Mouse (Mus musculus) midbrain, embryonic 11.5 days (tissue): ENCODE measurements around the gene Vmn2r89. TPM values are rescaled to one million over a fixed set of nuclear protein-coding genes. Genes with fewer than 3 reads are reported as not detected.
A peak's percentile ranks its signal among the peaks of the same experiment; 100 is the strongest.
"Not testable (repeated sequence)": the region's sequence is repeated elsewhere in the genome, so short reads cannot be mapped to it uniquely, and the experiment has no call there.

Experiments used
- ATAC-seq: fragments of 200-750 bp; cut with Nextera tagmentation; 2 replicates; pipeline ENCODE4 v1.8.0; 2017; ENCODE audit warnings: moderate TSS enrichment, moderate library complexity; ENCODE audit not compliant: low FRiP score
- DNase-seq: peaks from one replicate; pipeline ENCODE4 v3.0.0; 2015; ENCODE audit warnings: low spot score; ENCODE audit errors: missing footprints
- H3K27ac ChIP-seq: fragments of 300-500 bp; sonication (generic); 2 replicates; pipeline ENCODE4 v1.5.1; 2014; ENCODE audit warnings: low read depth, low read length
- H3K27me3 ChIP-seq: fragments of 300-500 bp; sonication (generic); 2 replicates; pipeline ENCODE4 v1.6.1; 2014; ENCODE audit warnings: mild to moderate bottlenecking, low read length, moderate library complexity, mixed read lengths; ENCODE audit not compliant: control insufficient read depth, insufficient read depth
- H3K36me3 ChIP-seq: fragments of 300-500 bp; sonication (generic); 2 replicates; pipeline ENCODE4 v1.6.1; 2014; ENCODE audit warnings: mild to moderate bottlenecking, low read length, moderate library complexity, mixed read lengths; ENCODE audit not compliant: control insufficient read depth, insufficient read depth
- H3K4me1 ChIP-seq: fragments of 300-500 bp; sonication (generic); 2 replicates; pipeline ENCODE4 v1.6.1; 2014; ENCODE audit warnings: low read length; ENCODE audit not compliant: control insufficient read depth, insufficient read depth
- H3K4me2 ChIP-seq: fragments of 300-500 bp; sonication (generic); 2 replicates; pipeline ENCODE4 v1.6.1; 2014; ENCODE audit warnings: mild to moderate bottlenecking, moderate library complexity
- H3K4me3 ChIP-seq: fragments of 300-500 bp; sonication (generic); 2 replicates; pipeline ENCODE4 v1.5.1; 2014; ENCODE audit warnings: low read depth, low read length
- H3K9ac ChIP-seq: fragments of 300-500 bp; sonication (generic); 2 replicates; pipeline ENCODE4 v1.6.1; 2014; ENCODE audit warnings: low read length
- H3K9me3 ChIP-seq: fragments of 300-500 bp; sonication (generic); 2 replicates; pipeline ENCODE4 v1.6.1; 2016; ENCODE audit warnings: low read length; ENCODE audit not compliant: control insufficient read depth
- WGBS: fragments of 180-500 bp; shearing (Covaris S2); extraction: QIAGEN DNeasy Blood & Tissue Kit; methylation state at CpG from one replicate; pipeline ENCODE4 v1.1.7; 2014; 5-methylcytosine and 5-hydroxymethylcytosine counted together
- polyA plus RNA-seq: library from polyadenylated mRNA; unstranded; fragments of >200 nt; fragmentation: Nextera tagmentation; extraction: Ambion mirVana; gene quantifications from 2 replicates; pipeline ENCODE4 v1.2.1, GENCODE M21; 2014

Gene Vmn2r89
- polyA plus RNA-seq, result not detected in 2 replicates

GRCm38 (mm10) chr14:51451557-51451956 is at the start of gene Vmn2r89:
Vmn2r89 (plus strand) TSS chr14:51451857.
- not testable (repeated sequence) for ATAC-seq, H3K4me2 ChIP-seq, H3K36me3 ChIP-seq, H3K9me3 ChIP-seq, H3K27ac ChIP-seq, H3K4me3 ChIP-seq, H3K27me3 ChIP-seq, H3K4me1 ChIP-seq, H3K9ac ChIP-seq, DNase-seq
- 80% methylated on average over 2 of the region's 2 CpGs for WGBS

- Histone ChIP-seq H3K27me3 (no peaks in the 10 kb centered on the region), H3K4me2 (no peak within 1 kb of the TSS), H3K9me3 (no peaks in the 10 kb centered on the region), H3K4me1 (no peaks in the 10 kb centered on the region), H3K4me3 (no peak within 1 kb of the TSS), H3K36me3 (no peaks in the 10 kb centered on the region), H3K27ac (no peak within 1 kb of the TSS), H3K9ac (no peak within 1 kb of the TSS)
- ATAC-seq (no peak), DNase-seq (no peak)
- WGBS, result 92% methylated on average over 1 of the region's 1 CpGs
Measured at GRCm38 (mm10) chr14:51410520-51410919, 41.1 kb upstream of the Vmn2r89 start, which contains the start of gene Vmn2r88. Vmn2r88 (plus strand) TSS chr14:51410820.

- H3K27me3 ChIP-seq, result no peaks in the 10 kb centered on the region
- WGBS, result 61% methylated on average over 2 of the region's 2 CpGs
- H3K4me2 ChIP-seq, result no peak overlapping the region
- no peak overlapping the region for H3K27ac ChIP-seq
- H3K9ac ChIP-seq, result no peak overlapping the region
- H3K4me3 ChIP-seq, result no peak overlapping the region
- no peaks in the 10 kb centered on the region for H3K36me3 ChIP-seq
- no peaks in the 10 kb centered on the region for H3K4me1 ChIP-seq
- no peak for DNase-seq
- no peak for ATAC-seq
- H3K9me3 ChIP-seq, result no peaks in the 10 kb centered on the region
Measured at GRCm38 (mm10) chr14:51423885-51424284, 27.8 kb upstream of the Vmn2r89 start.

- H3K4me1 ChIP-seq, H3K9ac ChIP-seq, H3K4me3 ChIP-seq, DNase-seq, ATAC-seq, H3K27me3 ChIP-seq, H3K4me2 ChIP-seq, H3K9me3 ChIP-seq, H3K27ac ChIP-seq, H3K36me3 ChIP-seq: not testable (repeated sequence)
Measured at GRCm38 (mm10) chr14:51430138-51430537, 21.5 kb upstream of the Vmn2r89 start.

- H3K27me3 ChIP-seq, result no peaks in the 10 kb centered on the region
- H3K36me3 ChIP-seq, result no peaks in the 10 kb centered on the region
- no peak overlapping the region for H3K4me2 ChIP-seq
- peaks cover 7% of the 10 kb centered on the region; the same call in 1 of the 2 replicates for H3K9me3 ChIP-seq
- WGBS, result 93% methylated on average over 16 of the region's 16 CpGs
- H3K27ac ChIP-seq, result no peak overlapping the region
- no peak overlapping the region for H3K4me3 ChIP-seq
- no peak overlapping the region for H3K9ac ChIP-seq
- no peaks in the 10 kb centered on the region for H3K4me1 ChIP-seq
- no peak for DNase-seq
- ATAC-seq, result peak; percentile 44
Measured at GRCm38 (mm10) chr14:51434546-51434945, 17.1 kb upstream of the Vmn2r89 start.

GRCm38 (mm10) chr14:51435020-51435419 is 16.6 kb upstream of the Vmn2r89 start:
- no peak overlapping the region for H3K27ac ChIP-seq
- no peak overlapping the region for H3K4me3 ChIP-seq
- H3K27me3 ChIP-seq, result no peaks in the 10 kb centered on the region
- 93% methylated on average over 26 of the region's 26 CpGs for WGBS
- no peak overlapping the region for H3K4me2 ChIP-seq
- DNase-seq (no peak), ATAC-seq (peak; percentile 11; the same call in 1 of the 2 replicates)
- no peak overlapping the region for H3K9ac ChIP-seq
- no peaks in the 10 kb centered on the region for H3K4me1 ChIP-seq
- peaks cover 7% of the 10 kb centered on the region; the same call in 1 of the 2 replicates for H3K9me3 ChIP-seq
- no peaks in the 10 kb centered on the region for H3K36me3 ChIP-seq

- peaks cover 7% of the 10 kb centered on the region; the same call in 1 of the 2 replicates for H3K9me3 ChIP-seq
- no peak overlapping the region for H3K9ac ChIP-seq
- no peak overlapping the region for H3K27ac ChIP-seq
- DNase-seq (peak; percentile 86), ATAC-seq (no peak)
- 77% methylated on average over 4 of the region's 4 CpGs for WGBS
- H3K36me3 ChIP-seq, result no peaks in the 10 kb centered on the region
- no peaks in the 10 kb centered on the region for H3K27me3 ChIP-seq
- no peak overlapping the region for H3K4me3 ChIP-seq
- H3K4me1 ChIP-seq, result no peaks in the 10 kb centered on the region
- H3K4me2 ChIP-seq, result no peak overlapping the region
Measured at GRCm38 (mm10) chr14:51438955-51439354, 12.7 kb upstream of the Vmn2r89 start.

GRCm38 (mm10) chr14:51480278-51480677 is 28.6 kb downstream of the Vmn2r89 start:
- not testable (repeated sequence) for H3K27me3 ChIP-seq, H3K36me3 ChIP-seq, ATAC-seq, H3K9me3 ChIP-seq, H3K27ac ChIP-seq, H3K4me1 ChIP-seq, H3K9ac ChIP-seq, H3K4me2 ChIP-seq, H3K4me3 ChIP-seq
- 89% methylated on average over 10 of the region's 10 CpGs for WGBS
- DNase-seq, result peak; percentile 73

GRCm38 (mm10) chr14:51481332-51482015 is 29.8 kb downstream of the Vmn2r89 start:
- H3K4me3 ChIP-seq, H3K9me3 ChIP-seq, DNase-seq, H3K27ac ChIP-seq, H3K36me3 ChIP-seq, ATAC-seq, H3K4me2 ChIP-seq, H3K4me1 ChIP-seq, H3K9ac ChIP-seq, H3K27me3 ChIP-seq: not testable (repeated sequence)
- 89% methylated on average over 12 of the region's 12 CpGs for WGBS
